Mouse (Mus musculus): ENCODE data around the gene Hist1h4c.
"Not testable (repeated sequence)": the region's sequence is repeated elsewhere in the genome, so short reads cannot be mapped to it uniquely, and the experiment has no call there.

Hist1h4c gene

DNA sequence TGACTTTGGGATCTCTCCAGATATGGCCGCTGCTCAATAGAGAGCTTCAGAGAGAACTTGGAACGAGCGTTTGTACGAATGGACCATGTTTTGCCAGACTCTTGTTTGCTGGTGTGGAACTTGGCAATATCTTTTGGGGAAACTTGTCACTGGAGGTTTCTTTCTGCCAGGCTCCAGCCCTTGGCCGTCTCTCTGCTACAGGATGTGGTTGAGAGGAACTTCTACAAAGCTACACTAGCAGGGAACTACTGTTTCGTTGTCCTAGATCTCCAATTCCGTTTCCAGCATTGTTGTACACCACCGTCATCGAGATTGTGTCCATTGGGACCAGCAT lies 30.9 kb upstream of the Hist1h4c start:
- no peak for DNase-seq (ENCODE audit: low read depth, low spot score)

DNA sequence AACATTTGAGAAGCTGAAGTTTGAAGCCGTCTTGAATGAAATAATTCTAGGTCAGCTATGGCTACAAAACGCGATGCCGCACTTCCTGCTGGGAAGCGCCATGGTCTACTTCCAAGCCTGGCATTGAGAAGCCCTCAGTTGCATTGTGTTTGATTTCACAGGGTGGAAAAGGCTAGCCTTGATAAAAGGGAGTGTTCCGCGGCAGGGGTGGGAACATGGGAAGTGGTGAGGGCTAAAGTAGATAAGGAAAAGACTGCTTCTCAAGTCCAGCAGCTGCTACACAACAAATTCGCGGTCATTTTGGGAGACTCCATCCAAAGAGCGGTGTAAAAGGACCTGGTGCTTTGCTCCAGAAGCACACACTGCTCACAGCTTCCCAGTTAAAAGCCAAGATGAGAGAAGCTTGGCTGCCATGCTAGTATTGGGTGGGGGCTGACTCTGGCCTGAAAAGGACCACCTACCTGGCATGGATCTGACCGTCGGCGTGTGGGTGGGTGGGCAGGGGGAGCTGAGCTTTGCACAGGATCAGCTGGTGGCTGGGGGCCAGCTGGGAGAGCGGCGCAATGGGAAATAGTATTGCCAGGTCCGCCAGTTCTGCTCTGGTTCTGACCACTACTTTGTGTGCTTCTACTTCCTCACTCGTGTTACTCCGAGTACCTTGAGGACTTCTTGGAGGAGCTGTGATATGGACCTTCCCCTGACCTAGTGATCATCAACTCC lies 30.4 kb upstream of the Hist1h4c start:
- DNase-seq (ENCODE audit: low read depth, low spot score), result no peak

DNA sequence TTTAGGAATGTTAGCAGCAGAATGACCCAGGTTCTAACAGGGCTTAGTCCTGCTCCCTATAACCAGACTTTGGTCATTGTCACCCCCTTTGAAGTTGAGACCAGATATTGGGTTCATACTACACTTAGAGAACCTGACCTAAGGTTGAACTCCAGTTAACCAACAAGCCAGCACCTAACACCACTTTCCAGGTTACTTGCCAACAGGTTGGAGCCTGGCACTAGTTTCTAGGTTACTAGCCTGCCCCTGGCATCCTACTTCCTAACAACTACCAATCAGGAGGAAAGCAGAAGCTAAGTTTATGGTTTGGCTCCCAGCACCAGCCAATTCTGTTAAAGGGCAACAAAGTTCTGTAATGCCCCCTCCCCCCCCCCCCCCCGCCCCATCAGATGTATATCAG lies 27.0 kb upstream of the Hist1h4c start:
- DNase-seq (ENCODE audit: low read depth, low spot score), result no peak

DNA sequence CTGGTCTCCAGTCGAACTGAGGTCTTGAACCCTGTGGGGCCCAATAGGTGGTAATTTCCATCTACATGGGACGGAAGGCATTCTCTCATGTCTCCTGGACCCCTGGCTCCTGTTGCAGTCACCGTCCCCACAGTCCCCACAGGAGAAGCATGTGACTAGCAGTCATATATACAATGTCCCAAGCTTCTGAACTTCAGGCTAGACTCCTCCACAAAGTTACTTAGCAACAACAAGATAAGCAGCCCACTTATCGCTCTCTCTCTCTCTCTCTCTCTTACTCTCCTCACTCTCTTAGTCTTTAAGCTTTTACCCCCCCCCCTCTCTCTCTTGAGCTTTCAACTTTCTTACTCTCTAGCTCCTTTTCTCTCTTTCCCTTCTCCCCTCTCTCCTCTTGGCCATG lies 26.0 kb upstream of the Hist1h4c start:
- DNase-seq (ENCODE audit: low read depth, low spot score), result no peak

DNA sequence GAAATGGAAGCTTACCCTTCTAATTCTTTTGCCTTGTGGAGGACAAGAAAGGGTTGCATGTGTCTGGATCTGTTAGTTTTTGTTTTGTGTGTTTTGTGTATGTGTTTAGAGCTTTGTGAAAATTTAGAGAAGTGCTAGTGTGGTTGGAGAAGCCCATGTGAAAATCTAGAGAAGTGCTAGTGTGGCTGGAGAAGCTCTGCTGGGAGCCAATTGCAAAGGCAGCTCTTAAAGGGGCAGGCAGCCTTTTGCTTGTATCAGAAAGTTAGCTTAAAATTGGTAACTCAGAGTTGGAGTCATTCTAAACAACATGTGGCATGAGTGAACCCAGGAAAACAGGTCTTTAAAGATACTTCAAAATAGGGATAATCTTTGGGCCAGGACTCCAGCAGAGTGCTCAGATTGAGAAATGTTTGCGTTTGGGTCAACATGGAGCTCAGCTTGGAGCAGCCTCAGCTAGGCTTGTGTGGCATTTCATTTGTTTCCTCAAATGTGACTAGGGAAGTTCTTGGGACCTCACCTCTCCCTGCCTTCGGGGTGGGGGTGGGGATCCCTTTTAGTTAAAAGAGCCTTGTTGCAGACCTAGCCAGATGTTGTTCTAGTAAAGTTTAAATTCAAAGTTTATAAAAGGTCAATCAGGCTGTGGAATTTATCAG lies 19.5 kb upstream of the Hist1h4c start:
- not testable (repeated sequence) for DNase-seq (ENCODE audit: low read depth, low spot score)

DNA sequence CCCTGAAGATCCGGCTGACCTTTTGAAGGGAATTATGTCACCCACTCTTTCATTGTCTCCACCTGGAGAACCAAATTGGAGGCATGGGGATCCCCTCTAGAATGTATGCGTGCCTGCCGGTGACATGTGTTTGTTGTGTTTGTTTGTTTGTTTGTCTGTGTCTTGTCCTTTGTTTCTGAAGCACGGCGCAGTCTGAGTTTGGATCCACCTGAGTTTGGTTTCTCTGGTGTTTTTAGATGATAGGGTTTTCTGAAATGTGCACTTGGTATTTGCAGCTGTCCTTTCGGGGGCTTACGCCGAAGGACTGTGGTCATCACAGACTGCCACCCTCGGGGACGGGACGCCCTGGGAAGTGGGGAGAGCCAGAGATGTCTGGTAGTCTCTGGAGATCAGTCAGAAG lies 18.9 kb upstream of the Hist1h4c start:
- DNase-seq (ENCODE audit: low read depth, low spot score), result no peak

DNA sequence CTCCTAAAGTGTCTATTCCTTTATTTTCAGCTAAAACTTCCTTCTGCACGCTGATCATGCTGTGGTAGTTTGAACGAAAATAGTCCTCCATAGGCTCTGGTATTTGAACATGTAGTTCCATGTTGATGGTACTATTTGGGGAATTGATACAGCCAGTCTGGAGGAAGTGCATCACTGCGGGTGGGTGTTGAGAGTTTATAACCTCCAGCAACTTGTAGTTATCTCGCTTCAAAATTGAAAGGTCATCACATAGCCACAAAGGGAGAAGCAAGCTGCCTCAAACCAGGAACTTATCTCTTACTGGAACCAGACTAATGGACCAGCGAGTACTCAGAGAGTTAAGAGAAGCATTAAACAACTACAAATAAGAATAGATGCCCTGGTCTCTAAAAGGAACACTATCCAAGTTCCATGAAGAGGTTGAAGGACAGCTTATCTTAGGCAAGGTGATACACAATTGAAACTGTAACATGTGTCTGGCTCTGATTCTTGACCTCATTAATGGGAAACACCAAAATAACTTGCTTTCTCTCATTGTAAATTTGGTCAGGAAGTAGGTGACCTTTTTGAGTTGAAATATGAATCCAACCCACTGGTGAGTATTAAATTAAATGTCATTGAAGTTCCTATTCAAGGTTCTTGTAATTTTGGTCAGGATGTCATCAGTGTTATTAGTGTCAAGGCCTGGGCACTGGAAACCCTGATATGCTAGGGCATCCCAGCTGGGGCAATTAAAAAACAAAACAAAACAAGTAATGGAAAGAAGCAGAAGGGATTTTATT lies 18.2 kb upstream of the Hist1h4c start:
- DNase-seq (ENCODE audit: low read depth, low spot score), result no peak

DNA sequence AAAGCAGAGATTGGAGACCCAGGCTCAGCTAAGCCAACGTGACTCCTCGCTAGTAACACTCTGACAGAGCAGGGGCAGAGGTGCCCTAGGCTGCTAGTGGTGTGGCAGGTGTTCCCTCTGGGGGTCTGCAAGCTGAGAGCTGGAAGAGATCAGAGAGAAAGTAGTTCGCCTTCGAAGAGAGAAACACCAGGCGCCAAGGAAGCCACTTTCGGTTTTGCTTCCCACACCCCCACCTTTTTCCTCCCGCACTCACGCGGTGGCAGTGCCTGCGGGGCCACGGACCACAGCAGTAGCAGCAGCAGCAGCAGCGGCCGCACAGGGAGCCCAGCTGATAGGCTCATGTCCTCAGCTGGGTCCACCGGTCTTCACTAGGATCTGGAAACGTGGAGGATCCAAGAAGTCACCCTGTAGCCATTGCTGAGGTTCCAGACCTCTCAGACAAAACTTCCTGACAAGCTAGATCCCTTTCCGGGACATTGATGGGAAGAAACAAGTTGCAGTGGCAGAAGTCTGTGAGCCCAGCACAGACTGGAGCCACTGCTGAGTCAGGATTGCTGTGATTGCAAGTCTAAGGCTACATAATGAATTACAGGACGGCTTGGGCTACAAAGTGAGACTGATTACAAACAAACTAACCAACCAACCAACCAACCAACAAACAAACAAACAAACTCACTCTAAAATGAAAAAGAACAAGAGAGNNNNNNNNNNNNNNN lies 12.3 kb upstream of the Hist1h4c start, which contains the start of gene Hfe:
TSS of gene Hfe (minus strand) at position 481 of the 716 bp plus-strand sequence.
- no peak for DNase-seq (ENCODE audit: low read depth, low spot score)

DNA sequence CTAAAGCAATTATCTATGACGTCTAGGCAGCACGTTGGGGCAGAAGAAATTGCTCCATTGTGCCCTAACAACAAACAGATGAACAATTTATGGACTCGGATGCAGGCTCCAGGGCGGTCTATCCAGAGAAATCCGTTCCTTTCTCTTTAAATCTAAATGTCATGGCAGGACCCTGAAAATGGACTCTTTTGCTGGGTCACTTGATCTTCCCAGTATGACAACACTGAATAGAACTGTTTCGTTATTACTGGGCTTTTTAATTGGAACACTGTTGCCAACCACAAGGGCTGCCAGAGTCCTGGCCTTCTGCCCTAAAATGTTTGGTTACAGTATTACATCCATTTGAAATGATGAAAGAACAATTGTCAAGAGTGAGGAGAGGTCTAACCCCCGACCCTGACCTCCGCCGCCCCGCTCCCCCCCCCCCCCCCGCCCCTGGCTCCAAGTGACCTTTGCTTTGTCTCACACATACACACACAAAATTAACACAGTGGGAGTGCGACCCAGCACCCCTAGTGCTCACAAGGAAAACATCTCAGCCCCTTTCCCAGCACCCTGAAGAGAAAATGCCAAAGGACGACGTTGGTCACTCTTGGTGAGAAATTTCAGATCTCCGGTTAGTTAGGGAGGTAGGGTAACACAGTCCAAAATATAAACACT lies 11.6 kb upstream of the Hist1h4c start:
- DNase-seq (ENCODE audit: low read depth, low spot score), result no peak

DNA sequence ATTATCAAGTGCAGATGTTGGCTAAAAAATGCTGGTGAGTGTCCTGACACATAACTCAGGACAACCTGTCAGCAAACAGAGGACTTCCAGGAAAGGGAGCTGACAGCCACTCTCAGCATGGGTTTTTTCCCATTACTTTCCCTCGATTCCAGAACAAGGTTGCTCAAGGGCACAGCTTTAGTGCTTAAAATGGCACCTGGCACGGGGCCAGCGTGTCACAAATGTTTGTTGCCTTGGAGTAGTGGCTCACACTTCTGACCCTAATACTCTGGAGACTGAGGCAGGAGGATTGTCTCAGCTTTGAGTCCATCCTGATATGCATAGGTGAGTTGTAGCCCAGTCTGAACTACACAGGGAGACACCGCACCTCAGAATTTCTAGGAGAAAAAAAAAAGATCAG lies 10.4 kb upstream of the Hist1h4c start:
- no peak for DNase-seq (ENCODE audit: low read depth, low spot score)

DNA sequence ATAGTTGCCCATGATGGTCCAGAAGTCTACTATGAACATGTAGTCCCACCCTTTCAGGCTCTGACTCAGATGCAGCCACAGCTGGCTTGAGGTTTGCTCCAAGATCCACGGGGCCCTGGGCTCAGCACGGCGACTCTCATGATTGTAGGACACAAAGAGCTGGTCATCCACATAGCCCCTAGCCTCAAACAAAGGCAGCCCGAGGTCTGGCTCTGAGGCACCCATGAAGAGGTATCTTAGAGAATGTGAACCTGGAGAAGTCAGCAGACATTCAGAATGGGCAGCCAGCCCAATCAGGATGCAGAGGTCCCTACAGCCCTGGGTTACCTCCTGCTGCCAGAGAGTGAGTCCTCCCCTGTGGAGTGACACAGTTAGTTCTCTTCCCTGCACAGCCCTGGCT lies 9.8 kb upstream of the Hist1h4c start:
- no peak for DNase-seq (ENCODE audit: low read depth, low spot score)

DNA sequence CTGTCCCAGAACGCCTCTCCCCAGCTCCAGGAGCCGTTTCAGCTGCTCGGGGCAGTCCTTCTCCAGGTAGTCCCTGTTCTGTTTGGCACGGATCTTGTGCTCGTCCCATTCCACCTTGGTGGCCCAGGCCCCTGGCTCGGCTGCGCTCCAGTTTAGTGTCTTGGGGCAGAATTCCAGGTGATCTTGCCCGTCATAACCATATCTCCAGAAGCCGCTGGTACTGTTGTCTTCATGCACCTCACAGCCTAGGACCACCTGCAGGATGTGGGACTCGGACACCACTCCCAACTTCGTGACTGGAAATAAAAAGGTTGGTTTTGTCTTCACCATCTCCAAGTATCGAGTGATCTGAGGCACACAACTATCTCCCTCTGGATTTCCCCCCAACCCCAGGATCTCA lies 8.5 kb upstream of the Hist1h4c start:
- DNase-seq (ENCODE audit: low read depth, low spot score), result no peak

DNA sequence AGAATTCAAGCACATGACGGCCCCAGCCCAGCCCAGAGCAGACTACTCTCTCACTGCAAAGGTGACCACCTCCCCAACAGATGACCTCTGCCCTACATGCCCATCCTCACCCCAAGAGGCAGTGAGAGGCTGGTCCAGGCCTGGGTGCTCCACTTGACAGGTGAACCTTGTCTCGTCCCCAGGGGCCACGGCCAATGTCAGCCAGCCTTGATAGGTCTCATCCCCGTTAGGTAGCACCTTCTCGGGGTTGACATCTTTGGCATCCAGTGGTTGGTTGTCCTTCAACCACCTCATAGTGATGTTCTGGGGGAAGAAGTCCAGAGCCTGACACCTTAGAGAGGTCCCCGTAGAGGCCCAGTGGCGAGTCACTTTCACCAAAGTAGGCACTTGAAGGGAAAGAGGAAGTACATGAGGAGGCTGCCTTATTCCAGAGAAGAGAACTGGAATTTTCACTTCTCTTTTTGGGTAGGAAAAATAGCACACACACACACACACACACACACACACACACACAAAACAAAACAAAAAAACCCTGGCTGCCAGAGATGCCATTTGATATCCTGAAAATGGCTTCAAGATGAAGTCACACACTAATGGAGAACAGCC lies 7.6 kb upstream of the Hist1h4c start:
- no peak for DNase-seq (ENCODE audit: low read depth, low spot score)

DNA sequence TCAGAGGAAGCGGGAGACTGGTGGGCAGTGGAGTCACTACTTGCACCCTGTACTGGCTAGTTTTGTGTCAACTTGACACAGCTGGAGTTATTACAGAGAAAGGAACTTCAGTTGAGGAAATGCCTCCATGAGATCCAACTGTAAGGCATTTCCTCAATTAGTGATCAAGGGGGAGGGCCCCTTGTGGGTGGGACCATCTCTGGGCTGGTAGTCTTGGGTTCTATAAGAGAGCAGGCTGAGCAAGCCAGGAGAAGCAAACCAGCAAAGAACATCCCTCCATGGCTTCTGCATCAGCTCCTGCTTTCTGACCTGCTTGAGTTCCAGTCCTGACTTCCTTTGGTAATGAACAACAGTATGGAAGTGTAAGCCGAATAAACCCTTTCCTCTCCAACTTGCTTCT lies 4.5 kb upstream of the Hist1h4c start:
- not testable (repeated sequence) for DNase-seq (ENCODE audit: low read depth, low spot score)

DNA sequence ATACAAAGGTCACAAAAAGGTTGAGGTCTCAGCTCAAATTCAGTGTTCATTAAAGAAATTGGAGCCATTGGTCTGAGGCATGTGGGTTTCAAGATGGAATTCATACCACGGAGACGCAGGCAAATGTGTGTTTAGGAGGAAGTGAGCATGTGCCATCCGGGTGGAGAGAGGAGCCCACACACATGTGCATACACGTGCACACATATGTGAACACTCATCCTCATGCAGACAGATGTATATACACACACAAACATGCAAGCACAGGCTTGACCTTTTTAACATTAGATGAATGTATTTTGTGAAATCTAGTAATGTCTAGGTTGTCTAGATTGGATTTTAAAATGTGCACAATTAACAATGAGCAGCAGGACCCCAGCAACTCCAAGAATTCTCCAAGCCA lies 4.0 kb upstream of the Hist1h4c start:
- DNase-seq (ENCODE audit: low read depth, low spot score), result no peak

DNA sequence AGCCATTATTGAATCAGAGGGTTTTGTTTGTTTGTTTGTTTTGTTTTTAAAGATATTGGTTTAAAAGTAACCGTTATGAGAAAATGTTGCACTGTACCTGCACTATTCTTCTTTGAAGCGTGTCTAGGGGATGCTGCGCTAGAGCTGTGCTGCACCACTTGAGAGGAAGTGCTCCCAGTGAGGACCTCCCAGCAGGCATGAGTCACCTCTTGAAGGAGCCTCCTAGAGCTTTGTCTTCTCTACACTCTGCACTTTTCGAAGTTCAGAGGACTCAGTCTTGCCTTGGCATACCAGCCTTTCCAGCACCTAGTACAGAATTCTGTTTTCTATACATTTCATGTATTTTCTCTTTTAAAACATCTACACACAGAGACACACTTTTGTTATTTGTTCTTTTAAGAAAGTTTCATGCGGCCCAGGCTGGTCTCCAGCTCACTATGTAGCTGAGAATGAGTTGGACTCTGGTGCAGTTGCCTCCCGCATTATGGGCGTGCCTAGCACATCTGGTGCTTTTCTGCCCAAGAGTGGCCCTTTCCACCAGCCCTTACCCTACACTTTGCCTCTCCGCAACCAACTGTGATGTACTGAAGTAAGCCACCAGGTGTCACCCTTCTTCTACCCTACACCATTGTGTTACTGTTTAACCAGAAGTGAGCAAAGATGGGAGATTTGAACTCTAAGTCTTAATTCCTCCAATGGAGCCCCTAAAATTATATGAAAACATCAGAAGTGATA lies 2.7 kb upstream of the Hist1h4c start:
- DNase-seq (ENCODE audit: low read depth, low spot score), result peak; percentile 58

DNA sequence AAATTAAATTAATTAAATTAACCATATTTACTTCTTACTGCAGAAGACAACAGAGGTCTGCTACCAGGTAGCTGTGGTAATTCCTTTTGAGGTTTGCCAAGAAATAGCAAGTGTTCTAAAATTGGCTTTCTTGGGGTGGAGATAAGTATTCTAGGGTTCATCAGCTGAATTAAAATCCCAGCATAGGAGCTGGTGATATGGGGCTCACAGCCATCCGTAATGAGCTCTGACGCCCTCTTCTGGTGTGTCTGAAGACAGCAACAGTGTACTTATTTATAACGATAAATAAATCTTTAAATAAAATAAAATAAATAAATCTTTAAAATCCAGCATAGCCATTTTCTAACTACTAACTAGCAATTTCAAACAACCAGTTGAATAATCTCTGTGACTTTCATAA lies 1.5 kb upstream of the Hist1h4c start:
- DNase-seq (ENCODE audit: low read depth, low spot score), result no peak

DNA sequence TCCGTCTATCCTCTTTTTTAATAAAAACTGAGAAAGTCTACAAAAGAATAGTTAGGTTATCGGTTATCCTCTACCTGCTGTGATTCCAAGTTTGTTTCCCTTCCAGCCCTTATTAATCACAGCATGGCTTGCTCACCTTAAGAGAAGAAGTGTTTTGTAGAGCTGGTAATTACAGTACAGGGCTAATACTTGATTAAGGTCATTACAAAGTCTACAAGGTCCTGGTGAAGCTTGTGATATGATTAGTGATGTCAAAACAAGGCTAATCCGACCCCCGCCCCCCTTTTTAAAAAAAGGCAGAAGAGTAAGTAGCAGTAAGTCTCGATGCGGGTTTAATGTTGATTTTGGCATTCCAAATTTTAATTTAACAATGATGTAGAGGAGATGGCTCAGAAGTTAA lies 742 bp upstream of the Hist1h4c start:
- DNase-seq (ENCODE audit: low read depth, low spot score), result no peak

DNA sequence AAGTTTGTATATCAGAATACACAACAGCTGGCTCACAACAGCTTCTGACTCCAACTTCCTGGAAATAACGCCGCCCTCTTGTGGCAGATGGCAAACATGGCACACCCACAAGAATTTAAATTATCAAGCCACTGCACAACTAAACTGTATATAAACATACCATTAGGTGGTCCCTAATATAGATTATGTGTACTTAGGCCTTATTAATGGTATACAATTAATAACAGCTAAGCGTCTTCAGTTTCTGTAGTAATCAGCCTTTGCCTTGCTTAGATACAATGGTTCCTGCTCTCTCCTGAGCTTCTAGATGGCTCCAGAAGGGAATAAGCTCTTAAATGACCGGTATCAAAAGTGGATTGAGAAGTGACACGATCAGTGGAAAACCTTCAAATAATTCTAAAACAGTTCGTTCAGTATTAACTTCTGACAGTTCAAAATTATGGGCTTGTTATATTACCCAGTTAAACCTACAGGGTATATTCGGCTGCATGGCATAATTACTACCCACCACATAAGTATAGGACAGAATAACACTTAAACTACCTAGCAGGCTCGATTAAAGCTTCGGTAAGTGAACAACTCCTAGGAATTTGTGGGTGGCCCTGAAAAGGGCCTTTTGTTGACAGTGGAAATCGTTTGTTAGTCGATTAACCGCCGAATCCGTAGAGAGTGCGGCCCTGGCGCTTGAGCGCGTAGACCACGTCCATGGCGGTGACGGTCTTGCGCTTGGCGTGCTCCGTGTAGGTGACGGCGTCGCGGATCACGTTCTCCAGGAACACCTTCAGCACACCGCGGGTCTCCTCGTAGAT lies 559 bp downstream of the Hist1h4c start:
- no peak for DNase-seq (ENCODE audit: low read depth, low spot score)

DNA sequence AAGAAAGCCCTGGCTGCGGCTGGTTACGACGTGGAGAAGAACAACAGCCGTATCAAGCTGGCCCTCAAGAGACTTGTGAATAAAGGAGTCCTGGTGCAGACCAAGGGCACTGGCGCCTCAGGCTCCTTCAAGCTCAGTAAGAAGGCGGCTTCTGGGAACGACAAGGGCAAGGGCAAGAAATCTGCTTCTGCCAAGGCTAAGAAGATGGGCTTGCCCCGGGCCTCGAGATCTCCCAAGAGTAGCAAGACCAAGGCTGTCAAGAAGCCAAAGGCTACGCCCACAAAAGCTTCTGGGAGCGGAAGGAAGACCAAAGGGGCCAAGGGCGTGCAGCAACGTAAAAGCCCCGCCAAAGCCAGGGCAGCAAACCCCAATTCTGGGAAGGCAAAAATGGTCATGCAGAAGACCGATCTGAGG lies 2.2 kb downstream of the Hist1h4c start:
- DNase-seq (ENCODE audit: low read depth, low spot score), result no peak

All from telencephalon, adult 2 months (tissue).